Mouse (Mus musculus): ENCODE results near the gene Mybl2.

DNA sequence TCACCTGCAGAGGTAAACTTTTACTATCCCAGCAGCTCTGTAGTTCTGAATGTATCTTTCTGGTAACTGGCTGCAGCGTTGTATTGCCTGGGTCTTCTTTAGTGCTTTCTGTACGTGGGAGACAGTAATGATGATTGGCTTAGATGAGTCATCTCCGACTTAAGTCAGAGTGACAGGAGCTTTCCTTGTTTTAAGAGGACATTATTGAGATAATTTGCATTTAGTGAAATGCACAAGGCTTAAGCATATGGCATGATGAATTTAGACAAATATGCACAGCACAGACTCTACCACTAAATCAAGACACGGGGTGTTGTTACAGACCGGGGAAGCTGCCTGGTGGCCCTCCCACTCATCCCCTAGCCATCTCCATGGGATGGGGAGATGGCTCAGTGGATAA lies 77.8 kb downstream of the Mybl2 start:
- TF ChIP-seq CTCF (IDR thresholded peaks at IDR 0.05; ENCODE audit: low read depth, low read length), result no peak
- no peak for TF ChIP-seq POLR2A (IDR thresholded peaks at IDR 0.05; ENCODE audit: borderline replicate concordance, low read depth, low read length)

All from bone marrow macrophage, adult 2 months (primary cell).